8 mouse cellular contexts compared by ENCODE assay signal in the genomic region with DNA sequence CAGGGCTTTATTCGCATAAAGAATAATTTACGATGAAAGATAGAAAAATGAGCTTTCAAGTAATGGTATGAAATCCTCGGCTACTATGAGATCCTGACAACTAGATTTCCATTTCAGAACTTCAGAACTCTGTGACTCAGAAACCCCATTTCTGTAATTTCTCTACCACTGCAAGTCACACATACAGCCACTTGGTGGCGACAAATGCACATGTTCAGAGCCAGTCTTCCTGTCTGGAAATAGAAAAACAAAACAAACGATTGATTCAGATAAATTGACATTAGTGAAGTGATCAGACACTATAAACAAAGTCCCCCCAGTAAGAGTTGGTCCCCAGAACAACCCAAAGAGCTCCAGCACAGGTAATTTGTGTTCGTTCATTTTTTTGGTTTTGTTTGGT. TPM values are rescaled to one million over a fixed set of nuclear protein-coding genes. Genes with fewer than 3 reads are reported as not detected.
DNase-seq lines count a peak whose midpoint lies in the region; ATAC-seq and TF ChIP-seq lines count a peak whose summit lies in the region.

No protein-coding gene starts in this region.

- peak; percentile 91 for TF ChIP-seq CTCF in kidney, postnatal 0 days (IDR thresholded peaks at IDR 0.05; ENCODE audit: low read depth)

- H3K4me3 ChIP-seq in forebrain, embryonic 14.5 days (ENCODE audit: low read depth, low read length) = no peak overlapping the region
- H3K4me3 ChIP-seq in forebrain, embryonic 13.5 days = no peak overlapping the region
- no peak overlapping the region for H3K4me3 ChIP-seq in kidney, postnatal 0 days (replicated peaks; ENCODE audit: low read depth, low read length)

- ATAC-seq in forebrain, embryonic 14.5 days = no peak
- ATAC-seq in forebrain, embryonic 13.5 days = no peak
- no peak for ATAC-seq in kidney, postnatal 0 days (replicated peaks; ENCODE audit: low FRiP score, low read depth)

- no peaks in the 10 kb centered on the region for H3K4me1 ChIP-seq in forebrain, embryonic 14.5 days (ENCODE audit: control insufficient read depth, insufficient read depth, low read length)
- no peaks in the 10 kb centered on the region for H3K4me1 ChIP-seq in forebrain, embryonic 13.5 days
- H3K4me1 ChIP-seq in kidney, postnatal 0 days (replicated peaks; ENCODE audit: insufficient read depth, low read length) = no peaks in the 10 kb centered on the region

- no peaks in the 10 kb centered on the region for H3K9me3 ChIP-seq in forebrain, embryonic 14.5 days (replicated peaks; ENCODE audit: control insufficient read depth, low read length)
- H3K9me3 ChIP-seq in forebrain, embryonic 13.5 days (replicated peaks) = no peaks in the 10 kb centered on the region
- no peaks in the 10 kb centered on the region for H3K9me3 ChIP-seq in kidney, postnatal 0 days (replicated peaks; ENCODE audit: low read length)

- H3K4me2 ChIP-seq in forebrain, embryonic 14.5 days (ENCODE audit: low read length) = no peak overlapping the region
- no peak overlapping the region for H3K4me2 ChIP-seq in forebrain, embryonic 13.5 days
- H3K4me2 ChIP-seq in kidney, postnatal 0 days (ENCODE audit: low read length) = no peak overlapping the region

- peak; percentile 80 for DNase-seq in forebrain, embryonic 14.5 days (ENCODE audit: low spot score)
- DNase-seq in ovary, postnatal 14 days (ENCODE audit: low spot score) = peak; percentile 27
- DNase-seq in ovary, adult 18-20 months (ENCODE audit: low spot score) = no peak
- DNase-seq in c-Kit-positive CD71-positive TER-119-negative erythroid progenitor cells, embryonic 14.5 days (ENCODE audit: low read depth) = peak; percentile 53
- DNase-seq in kidney, postnatal 0 days (ENCODE audit: low spot score) = peak; percentile 77
- DNase-seq in lung, postnatal 14 days = peak; percentile 64
- DNase-seq in yolk sac, embryonic 10.5 days (ENCODE audit: low spot score) = peak; percentile 34

- no peak overlapping the region for H3K27ac ChIP-seq in forebrain, embryonic 14.5 days (ENCODE audit: low read depth, low read length)
- H3K27ac ChIP-seq in forebrain, embryonic 13.5 days = no peak overlapping the region
- H3K27ac ChIP-seq in kidney, postnatal 0 days = no peak overlapping the region

- 17% methylated on average over 6 of the region's 6 CpGs for WGBS in forebrain, embryonic 14.5 days
- WGBS in forebrain, embryonic 13.5 days = 10% methylated on average over 6 of the region's 6 CpGs
- WGBS in kidney, postnatal 0 days = 9% methylated on average over 6 of the region's 6 CpGs

- no peaks in the 10 kb centered on the region for H3K27me3 ChIP-seq in forebrain, embryonic 14.5 days (replicated peaks; ENCODE audit: control insufficient read depth, insufficient read depth, low read length)
- peaks cover 7% of the 10 kb centered on the region for H3K27me3 ChIP-seq in forebrain, embryonic 13.5 days
- no peaks in the 10 kb centered on the region for H3K27me3 ChIP-seq in kidney, postnatal 0 days (ENCODE audit: insufficient read depth, low read length)

- no peaks in the 10 kb centered on the region for H3K36me3 ChIP-seq in forebrain, embryonic 14.5 days (ENCODE audit: control insufficient read depth, insufficient read depth, low read length)
- H3K36me3 ChIP-seq in forebrain, embryonic 13.5 days (ENCODE audit: poor library complexity, severe bottlenecking) = no peaks in the 10 kb centered on the region
- H3K36me3 ChIP-seq in kidney, postnatal 0 days (ENCODE audit: insufficient read depth, low read length) = no peaks in the 10 kb centered on the region

- no peak overlapping the region for H3K9ac ChIP-seq in forebrain, embryonic 14.5 days (ENCODE audit: low read length)
- H3K9ac ChIP-seq in forebrain, embryonic 13.5 days = no peak overlapping the region
- H3K9ac ChIP-seq in kidney, postnatal 0 days (ENCODE audit: low read depth, low read length) = no peak overlapping the region

RNA-seq across cellular contexts. Expression of a gene that starts 9.1 kb away (rescaled TPM):
- polyA plus RNA-seq in forebrain, embryonic 14.5 days (2014; fragmentation: Nextera tagmentation; extraction: Ambion mirVana) = 149 and 173 TPM in 2 replicates
- 212 and 238 TPM in 2 replicates for polyA plus RNA-seq in forebrain, embryonic 13.5 days (2015; fragmentation: Nextera tagmentation; extraction: Ambion mirVana)
- polyA plus RNA-seq in kidney, postnatal 0 days (2015; fragmentation: Nextera tagmentation; extraction: Ambion mirVana) = 146 and 152 TPM in 2 replicates

RNA-seq across cellular contexts. Expression of a gene that starts 21.1 kb away (rescaled TPM):
- 0.11 and 0.70 TPM in 2 replicates for polyA plus RNA-seq in forebrain, embryonic 14.5 days (2014; fragmentation: Nextera tagmentation; extraction: Ambion mirVana)
- polyA plus RNA-seq in forebrain, embryonic 13.5 days (2015; fragmentation: Nextera tagmentation; extraction: Ambion mirVana) = 0.25 and 0.37 TPM in 2 replicates
- 0.09 and 0.12 TPM in 2 replicates for polyA plus RNA-seq in kidney, postnatal 0 days (2015; fragmentation: Nextera tagmentation; extraction: Ambion mirVana)
